Mouse (Mus musculus) liver, embryonic 14.5 days (tissue): ENCODE measurements around the gene Clps.

Source experiments
- CTCF ChIP-seq: IDR thresholded peaks from 2 replicates; pipeline ENCODE4 v1.5.1; 2016; ENCODE audit warnings: antibody characterized with exemption, low read depth, control low read depth
- EP300 ChIP-seq: IDR thresholded peaks from 2 replicates; pipeline ENCODE4 v1.6.1; 2016; ENCODE audit warnings: antibody characterized with exemption, low read depth

- TF ChIP-seq CTCF: peak; percentile 56
- TF ChIP-seq EP300: no peak
Observed at GRCm38 (mm10) chr17:28519827-28520226, 40.7 kb downstream of the Clps start.
